Mouse (Mus musculus) forelimb bud, embryonic 11.5 days (tissue): ENCODE results near the gene Eci1.
A peak's percentile ranks its signal among the peaks of the same experiment; 100 is the strongest.

Source experiments
- DNase-seq: peaks from one replicate; pipeline ENCODE4 v3.0.0-alpha.2; 2012; ENCODE audit warnings: low read depth, low spot score

Gene Eci1

GRCm38 (mm10) chr17:24472512-24472911 is 46.1 kb downstream of the Eci1 start:
- DNase-seq = no peak

- DNase-seq = no peak
Observed at GRCm38 (mm10) chr17:24473612-24474275, 47.3 kb downstream of the Eci1 start, which contains the start of gene Bricd5. Gene Bricd5 (plus strand): TSS chr17:24473884.

GRCm38 (mm10) chr17:24474557-24474956 is 48.1 kb downstream of the Eci1 start:
- no peak for DNase-seq

- no peak for DNase-seq
Observed at GRCm38 (mm10) chr17:24475586-24475985, 49.1 kb downstream of the Eci1 start.

- no peak for DNase-seq
Observed at GRCm38 (mm10) chr17:24476022-24476776, 49.8 kb downstream of the Eci1 start.

- DNase-seq = no peak
Observed at GRCm38 (mm10) chr17:24477053-24477984, 50.9 kb downstream of the Eci1 start.

- no peak for DNase-seq
Observed at GRCm38 (mm10) chr17:24477985-24478600, 51.7 kb downstream of the Eci1 start.

GRCm38 (mm10) chr17:24478663-24479380 is 52.4 kb downstream of the Eci1 start, which contains the start of gene Mlst8:
Gene Mlst8 (minus strand): TSS chr17:24479078.
- peak; percentile 96 for DNase-seq

- DNase-seq = no peak
Observed at GRCm38 (mm10) chr17:24479431-24479830, 53.0 kb downstream of the Eci1 start.

GRCm38 (mm10) chr17:24480201-24480826 is 53.9 kb downstream of the Eci1 start:
- no peak for DNase-seq

GRCm38 (mm10) chr17:24481027-24481815 is 54.8 kb downstream of the Eci1 start:
- DNase-seq = no peak

- DNase-seq = no peak
Observed at GRCm38 (mm10) chr17:24483495-24483894, 57.1 kb downstream of the Eci1 start.

GRCm38 (mm10) chr17:24485090-24485860 is 58.8 kb downstream of the Eci1 start:
- DNase-seq = no peak

- no peak for DNase-seq
Observed at GRCm38 (mm10) chr17:24488186-24488661, 61.8 kb downstream of the Eci1 start, which contains the start of gene Caskin1. Gene Caskin1 (plus strand): TSS chr17:24488601.

- DNase-seq = no peak
Observed at GRCm38 (mm10) chr17:24488662-24489264, 62.3 kb downstream of the Eci1 start.
